Mouse (Mus musculus) hindbrain, embryonic 14.5 days (tissue): Measurements from ENCODE around the gene Mrpl51. TPM values are rescaled to one million over a fixed set of nuclear protein-coding genes. Genes with fewer than 3 reads are reported as not detected.

Experiments used
- ATAC-seq: fragments of 200-750 bp; cut with Nextera tagmentation; 2 replicates; pipeline ENCODE4 v1.8.0; 2017; ENCODE audit warnings: moderate number of reproducible peaks, mild to moderate bottlenecking, moderate TSS enrichment, moderate library complexity; ENCODE audit not compliant: low FRiP score
- DNase-seq: peaks from one replicate; pipeline ENCODE4 v3.0.0-alpha.2; 2015; ENCODE audit warnings: low spot score
- H3K27ac ChIP-seq: fragments of 300-500 bp; sonication (generic); 2 replicates; pipeline ENCODE4 v1.5.1; 2014; ENCODE audit warnings: mild to moderate bottlenecking, moderate library complexity
- H3K27me3 ChIP-seq: fragments of 300-500 bp; sonication (generic); 2 replicates; pipeline ENCODE4 v1.6.1; 2014; ENCODE audit warnings: mild to moderate bottlenecking, low read length, mixed read lengths; ENCODE audit not compliant: control insufficient read depth, insufficient read depth
- H3K36me3 ChIP-seq: fragments of 300-500 bp; sonication (generic); replicated peaks from 2 replicates; pipeline ENCODE4 v1.6.1; 2014; ENCODE audit not compliant: control insufficient read depth, insufficient read depth
- H3K4me1 ChIP-seq: fragments of 300-500 bp; sonication (generic); replicated peaks from 2 replicates; pipeline ENCODE4 v1.6.1; 2014; ENCODE audit warnings: antibody characterized with exemption, low read length, mixed read lengths; ENCODE audit not compliant: control insufficient read depth, insufficient read depth
- H3K4me2 ChIP-seq: fragments of 300-500 bp; sonication (generic); replicated peaks from 2 replicates; pipeline ENCODE4 v1.6.1; 2014; ENCODE audit warnings: mild to moderate bottlenecking, moderate library complexity
- H3K4me3 ChIP-seq: fragments of 300-500 bp; sonication (generic); replicated peaks from 2 replicates; pipeline ENCODE4 v1.5.1; 2014; ENCODE audit warnings: mild to moderate bottlenecking, low read length
- H3K9ac ChIP-seq: fragments of 300-500 bp; sonication (generic); 2 replicates; pipeline ENCODE4 v1.6.1; 2014
- H3K9me3 ChIP-seq: fragments of 300-500 bp; sonication (generic); 2 replicates; pipeline ENCODE4 v1.6.1; 2016; ENCODE audit warnings: low read length; ENCODE audit not compliant: control insufficient read depth
- WGBS: fragments of 180-500 bp; shearing (Covaris S2); extraction: QIAGEN DNeasy Blood & Tissue Kit; methylation state at CpG from one replicate; pipeline ENCODE4 v1.1.7; 2014; 5-methylcytosine and 5-hydroxymethylcytosine counted together
- polyA plus RNA-seq: library from polyadenylated mRNA; unstranded; fragments of >200 nt; fragmentation: Nextera tagmentation; extraction: Ambion mirVana; gene quantifications from 2 replicates; pipeline ENCODE4 v1.2.1, GENCODE M21; 2014

Gene Mrpl51
- polyA plus RNA-seq, 1 experiment from 2014 or later: 142 TPM

- DNase-seq (no peak), ATAC-seq (no peak)
- H3K27me3 ChIP-seq: no peaks in the 10 kb centered on the region
- H3K4me1 ChIP-seq: no peaks in the 10 kb centered on the region
- H3K36me3 ChIP-seq: peaks cover 95% of the 10 kb centered on the region
- no peaks in the 10 kb centered on the region for H3K9me3 ChIP-seq
- no peak overlapping the region for H3K4me3 ChIP-seq
- no peak overlapping the region for H3K9ac ChIP-seq
- WGBS: 89% methylated on average over 7 of the region's 7 CpGs
- no peak overlapping the region for H3K27ac ChIP-seq
- H3K4me2 ChIP-seq: no peak overlapping the region
These were observed 12.0 kb upstream of the Mrpl51 start for GRCm38 (mm10) chr6:125179601-125180000.

GRCm38 (mm10) chr6:125182133-125182532 is 9.5 kb upstream of the Mrpl51 start:
- H3K4me2 ChIP-seq: no peak overlapping the region
- DNase-seq: no peak
- no peaks in the 10 kb centered on the region for H3K4me1 ChIP-seq
- ATAC-seq: no peak
- no peaks in the 10 kb centered on the region for H3K27me3 ChIP-seq
- H3K9ac ChIP-seq: no peak overlapping the region
- no peaks in the 10 kb centered on the region for H3K9me3 ChIP-seq
- peaks cover 95% of the 10 kb centered on the region for H3K36me3 ChIP-seq
- H3K27ac ChIP-seq: no peak overlapping the region
- WGBS: 76% methylated on average over 5 of the region's 5 CpGs
- H3K4me3 ChIP-seq: no peak overlapping the region

- Histone ChIP-seq H3K4me1 (peaks cover 3% of the 10 kb centered on the region), H3K27ac (no peak overlapping the region), H3K9me3 (no peaks in the 10 kb centered on the region), H3K27me3 (no peaks in the 10 kb centered on the region), H3K9ac (no peak overlapping the region), H3K4me3 (no peak overlapping the region), H3K36me3 (peaks cover 75% of the 10 kb centered on the region), H3K4me2 (no peak overlapping the region)
- 97% methylated on average over 10 of the region's 10 CpGs for WGBS
- no peak for DNase-seq
- no peak for ATAC-seq
These were observed 5.4 kb upstream of the Mrpl51 start for GRCm38 (mm10) chr6:125186203-125186602.

DNA sequence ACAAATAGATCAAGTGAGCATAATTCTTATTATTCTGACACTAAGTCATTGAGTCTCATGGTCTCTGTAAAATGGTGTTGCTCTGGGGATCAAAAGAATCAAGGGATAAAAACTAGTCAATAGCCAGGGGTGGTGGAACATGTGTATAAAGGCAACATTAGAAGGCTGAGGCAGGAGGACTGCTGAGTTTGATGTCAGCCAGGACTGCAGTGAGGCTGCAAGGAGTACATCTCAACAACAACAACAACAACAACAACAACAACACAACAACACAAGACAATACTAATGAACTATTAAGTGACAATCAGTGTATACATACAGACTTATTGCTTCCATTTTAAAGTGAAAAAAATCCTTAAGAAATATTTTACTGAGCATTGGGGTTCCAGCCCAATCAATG is 785 bp upstream of the Mrpl51 start:
- no peaks in the 10 kb centered on the region for H3K9me3 ChIP-seq
- peak overlapping the region; percentile 88 for H3K4me2 ChIP-seq
- no peak for ATAC-seq
- no peaks in the 10 kb centered on the region for H3K27me3 ChIP-seq
- H3K4me1 ChIP-seq: peaks cover 12% of the 10 kb centered on the region
- peaks cover 54% of the 10 kb centered on the region for H3K36me3 ChIP-seq
- H3K27ac ChIP-seq: peak overlapping the region; percentile 79
- peak overlapping the region; percentile 55 for H3K9ac ChIP-seq
- H3K4me3 ChIP-seq: peak overlapping the region; percentile 75
- DNase-seq: no peak

DNA sequence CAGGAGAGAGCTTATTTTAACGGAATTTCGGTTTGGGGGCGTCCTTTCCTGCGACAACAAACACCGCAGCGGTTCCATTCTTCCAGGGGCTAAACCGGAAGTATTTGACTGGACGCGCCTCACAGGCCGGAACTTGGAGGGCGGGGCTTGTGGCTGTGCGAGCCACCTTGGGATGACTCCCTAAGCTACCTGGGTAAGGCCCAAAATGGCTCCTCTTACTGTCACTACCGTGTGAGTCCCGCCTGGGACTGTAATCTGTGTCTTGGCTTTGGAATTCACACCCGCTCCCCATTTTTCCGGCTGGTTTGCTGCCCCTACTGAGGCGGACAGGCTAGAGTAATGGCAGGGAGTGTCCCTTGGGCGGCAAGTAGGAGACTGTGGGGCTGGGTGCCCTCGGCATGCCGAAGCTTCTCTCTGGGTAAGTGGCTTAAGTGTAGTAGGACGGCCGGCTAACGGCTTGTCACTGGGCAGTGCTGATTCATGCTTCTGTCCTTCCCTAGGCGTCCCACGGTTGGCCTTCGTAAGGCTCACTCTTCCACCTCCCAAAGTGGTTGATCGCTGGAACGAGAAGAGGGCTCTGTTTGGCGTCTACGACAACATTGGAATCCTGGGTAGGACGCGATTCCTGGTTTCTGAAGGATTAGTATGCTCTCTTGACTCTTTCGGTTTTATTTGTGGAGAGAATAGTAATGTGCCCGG is 564 bp downstream of the Mrpl51 start:
- under 1% methylated on average over 34 of the region's 34 CpGs for WGBS
- H3K9ac ChIP-seq: peak overlapping the region; percentile 84
- DNase-seq (peak; percentile 91), ATAC-seq (peak; percentile 93)
- H3K4me2 ChIP-seq: peak overlapping the region; percentile 88
- peaks cover 41% of the 10 kb centered on the region for H3K36me3 ChIP-seq
- H3K27me3 ChIP-seq: no peaks in the 10 kb centered on the region
- no peaks in the 10 kb centered on the region for H3K9me3 ChIP-seq
- H3K4me3 ChIP-seq: peak overlapping the region; percentile 75
- peak overlapping the region; percentile 99 for H3K27ac ChIP-seq
- peaks cover 12% of the 10 kb centered on the region for H3K4me1 ChIP-seq

DNA sequence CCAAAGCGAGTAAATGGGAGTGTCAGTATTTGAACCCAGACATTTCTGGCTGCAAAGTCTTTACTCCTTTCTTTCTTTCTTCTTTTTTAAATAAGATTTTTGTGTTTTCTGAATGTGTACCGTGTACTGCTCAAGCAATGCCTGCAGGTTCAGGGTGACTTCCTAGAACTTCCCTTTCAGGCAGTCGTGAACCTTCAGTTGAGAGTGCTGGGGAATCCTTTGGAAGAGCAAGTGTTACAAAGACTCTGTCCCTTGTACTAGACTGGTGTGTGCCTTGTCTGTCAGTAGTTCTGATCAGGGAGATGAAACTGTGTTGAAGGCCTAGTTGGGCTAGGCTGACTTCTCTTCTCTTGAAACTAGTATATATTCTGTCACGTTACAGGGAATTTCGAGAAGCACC is 1.2 kb downstream of the Mrpl51 start:
- peak overlapping the region; percentile 75 for H3K4me3 ChIP-seq
- DNase-seq (no peak), ATAC-seq (no peak)
- H3K9ac ChIP-seq: peak overlapping the region; percentile 84
- peaks cover 12% of the 10 kb centered on the region for H3K4me1 ChIP-seq
- no peaks in the 10 kb centered on the region for H3K9me3 ChIP-seq
- peak overlapping the region; percentile 88 for H3K4me2 ChIP-seq
- 53% methylated on average over 5 of the region's 5 CpGs for WGBS
- peaks cover 34% of the 10 kb centered on the region for H3K36me3 ChIP-seq
- H3K27ac ChIP-seq: no peak overlapping the region; the same call in 1 of the 2 replicates
- H3K27me3 ChIP-seq: no peaks in the 10 kb centered on the region

DNA sequence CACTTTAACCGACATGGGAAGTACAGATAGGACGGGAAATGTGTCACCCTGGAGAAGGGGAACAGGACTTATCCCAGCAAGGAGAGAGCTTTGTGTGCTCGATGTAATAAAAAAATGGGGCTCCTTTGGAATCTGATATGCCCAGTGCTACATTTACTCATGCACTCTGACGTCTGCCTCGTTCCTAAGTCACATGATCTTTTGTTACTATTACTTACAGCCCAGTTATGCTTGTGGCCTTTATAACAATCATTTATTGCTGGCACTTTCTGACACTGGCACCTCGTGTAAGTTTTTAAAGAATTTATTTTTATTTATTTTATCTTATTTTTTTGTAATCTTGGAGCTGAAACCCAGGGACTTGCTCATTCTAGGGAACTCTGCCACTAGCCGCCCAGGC is 1.8 kb downstream of the Mrpl51 start:
- DNase-seq (no peak), ATAC-seq (no peak)
- Histone ChIP-seq H3K4me1 (peaks cover 12% of the 10 kb centered on the region), H3K36me3 (peaks cover 29% of the 10 kb centered on the region), H3K4me3 (no peak overlapping the region), H3K27ac (no peak overlapping the region), H3K9me3 (no peaks in the 10 kb centered on the region), H3K4me2 (peak overlapping the region; percentile 88; the same call in 1 of the 2 replicates), H3K9ac (no peak overlapping the region), H3K27me3 (no peaks in the 10 kb centered on the region)
- WGBS: 79% methylated on average over 7 of the region's 7 CpGs

DNA sequence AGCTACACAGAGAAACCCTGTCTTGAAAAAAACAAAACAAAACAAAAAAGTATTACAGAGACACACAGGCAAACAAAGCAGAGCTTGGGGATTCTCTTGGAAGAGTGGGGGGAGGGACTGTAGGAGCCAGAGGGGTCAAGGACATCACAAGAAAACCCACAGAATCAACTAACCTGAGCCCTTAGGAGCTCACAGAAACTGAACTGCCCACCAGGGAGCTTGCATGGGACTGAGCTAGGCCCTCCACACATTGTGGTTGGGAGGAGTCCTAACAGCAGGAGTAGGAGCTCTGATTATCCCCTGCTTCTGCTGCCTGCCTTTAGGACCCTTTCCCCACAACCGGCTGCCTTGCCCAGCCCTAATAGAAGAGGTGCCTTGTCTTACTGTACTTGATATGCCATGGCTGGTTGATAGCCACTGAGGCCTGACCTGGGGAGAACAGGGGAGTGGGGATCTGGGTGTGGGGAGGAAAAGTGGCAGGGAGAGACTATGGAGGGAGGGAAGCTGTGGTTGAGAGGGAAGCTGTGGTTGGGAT is 4.0 kb downstream of the Mrpl51 start:
- H3K4me1 ChIP-seq: peaks cover 12% of the 10 kb centered on the region
- no peak overlapping the region for H3K4me2 ChIP-seq
- no peaks in the 10 kb centered on the region for H3K9me3 ChIP-seq
- no peak overlapping the region for H3K27ac ChIP-seq
- no peaks in the 10 kb centered on the region for H3K27me3 ChIP-seq
- no peak overlapping the region for H3K4me3 ChIP-seq
- ATAC-seq (no peak), DNase-seq (no peak)
- whole genome bisulfite sequencing: 15% methylated on average over 1 of the region's 1 CpGs
- H3K36me3 ChIP-seq: peaks cover 21% of the 10 kb centered on the region
- no peak overlapping the region for H3K9ac ChIP-seq

DNA sequence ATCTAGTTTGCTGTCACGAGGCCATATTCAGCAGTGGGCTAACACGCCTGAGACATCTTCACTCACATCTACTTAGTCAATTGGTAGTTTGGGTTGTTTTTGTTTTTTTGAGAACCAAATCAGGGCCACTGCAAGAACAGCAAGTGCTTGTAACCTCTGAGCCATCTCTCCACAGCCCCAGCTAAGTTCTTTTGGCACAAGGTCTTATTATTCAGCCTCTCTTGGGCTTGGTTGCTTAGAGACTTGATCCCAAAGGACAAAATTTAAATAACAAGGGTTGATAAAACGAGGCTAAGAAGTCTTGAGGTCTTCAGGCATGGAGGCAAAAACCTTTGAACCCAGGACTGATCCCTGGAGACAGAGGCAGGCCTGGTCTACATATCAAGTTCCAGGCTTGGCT is 4.7 kb downstream of the Mrpl51 start:
- peaks cover 21% of the 10 kb centered on the region for H3K36me3 ChIP-seq
- H3K4me1 ChIP-seq: peaks cover 9% of the 10 kb centered on the region
- H3K4me2 ChIP-seq: no peak overlapping the region
- H3K9ac ChIP-seq: no peak overlapping the region
- no peaks in the 10 kb centered on the region for H3K27me3 ChIP-seq
- no peak for DNase-seq
- no peaks in the 10 kb centered on the region for H3K9me3 ChIP-seq
- no peak for ATAC-seq
- no peak overlapping the region for H3K27ac ChIP-seq
- 30% methylated on average over 3 of the region's 3 CpGs for WGBS
- no peak overlapping the region for H3K4me3 ChIP-seq
